Mouse (Mus musculus): ENCODE measurements around the gene Ssb. TPM values are rescaled to one million over a fixed set of nuclear protein-coding genes. Genes with fewer than 3 reads are reported as not detected.

Gene Ssb
- total RNA-seq (2021), result 10 to 100 TPM; 56.1 to 59.5 TPM
- long read RNA-seq, experiment 1, transcript Ssb-201 (12 exons, 2,001 nt), result major isoform, 38 of 60 reads
- long read RNA-seq, experiment 1, partial matches to known transcripts, result 15 of 60 reads
- long read RNA-seq, experiment 1, other reads (novel, unspliced or antisense), result 5 of 60 reads
- long read RNA-seq, experiment 2, transcript Ssb-201 (12 exons, 2,001 nt), result major isoform, 43 of 55 reads
- long read RNA-seq, experiment 2, partial matches to known transcripts, result 7 of 55 reads
- long read RNA-seq, experiment 2, other reads (novel, unspliced or antisense), result 3 of 55 reads

GRCm38 (mm10) chr2:69861485-69862091, at the start of gene Ssb:
Gene Ssb, plus strand, starts transcription at chr2:69861562.
- intact Hi-C loops (cut with DNase I), result loop anchor here (5.0 kb wide), 1 partner anchor 59 kb away; no protein-coding TSS in a partner anchor
- TF ChIP-seq CTCF (IDR thresholded peaks at IDR 0.05), result no peak
- DNase-seq, result peak; percentile 96
- H3K27ac ChIP-seq, result peak within 1 kb of the TSS; percentile 92
- H3K4me3 ChIP-seq, result peak within 1 kb of the TSS; percentile 90

GRCm38 (mm10) chr2:69816575-69816974, 44.8 kb upstream of the Ssb start:
- Histone ChIP-seq H3K4me3 (no peak overlapping the region), H3K27ac (no peak overlapping the region)
- intact Hi-C loops (cut with DNase I), result no loop called here
- DNase-seq, result no peak
- TF ChIP-seq CTCF (IDR thresholded peaks at IDR 0.05), result no peak

GRCm38 (mm10) chr2:69818350-69819085, 42.8 kb upstream of the Ssb start:
- intact Hi-C loops (cut with DNase I), result no loop called here
- no peak overlapping the region for H3K27ac ChIP-seq
- DNase-seq, result no peak
- no peak for TF ChIP-seq CTCF (IDR thresholded peaks at IDR 0.05)
- no peak overlapping the region for H3K4me3 ChIP-seq

- intact Hi-C loops (cut with DNase I), result no loop called here
- no peak overlapping the region for H3K4me3 ChIP-seq
- no peak for TF ChIP-seq CTCF (IDR thresholded peaks at IDR 0.05)
- no peak overlapping the region for H3K27ac ChIP-seq
- no peak for DNase-seq
Measured at GRCm38 (mm10) chr2:69820201-69820600, 41.2 kb upstream of the Ssb start.

GRCm38 (mm10) chr2:69821711-69822110, 39.7 kb upstream of the Ssb start, which contains the start of gene Klhl23:
Gene Klhl23, plus strand, starts transcription at chr2:69821944.
- no peak for TF ChIP-seq CTCF (IDR thresholded peaks at IDR 0.05)
- peak within 1 kb of the TSS; percentile 89 for H3K4me3 ChIP-seq
- peak; percentile 18 for DNase-seq
- intact Hi-C loops (cut with DNase I), result no loop called here
- H3K27ac ChIP-seq, result peak within 1 kb of the TSS; percentile 80

- peak; percentile 50 for DNase-seq
- TF ChIP-seq CTCF (IDR thresholded peaks at IDR 0.05), result no peak
- intact Hi-C loops (cut with DNase I), result no loop called here
- Histone ChIP-seq H3K27ac (peak overlapping the region; percentile 80), H3K4me3 (peak overlapping the region; percentile 89)
Measured at GRCm38 (mm10) chr2:69822361-69823128, 38.8 kb upstream of the Ssb start.

- DNase-seq, result peak; percentile 52
- intact Hi-C loops (cut with DNase I), result no loop called here
- Histone ChIP-seq H3K27ac (peak overlapping the region; percentile 80), H3K4me3 (peak overlapping the region; percentile 89)
- TF ChIP-seq CTCF (IDR thresholded peaks at IDR 0.05), result no peak
Measured at GRCm38 (mm10) chr2:69823129-69823677, 38.2 kb upstream of the Ssb start.

GRCm38 (mm10) chr2:69825898-69826297, 35.5 kb upstream of the Ssb start:
- Histone ChIP-seq H3K27ac (peak overlapping the region; percentile 4; the same call in 1 of the 2 replicates), H3K4me3 (no peak overlapping the region; the same call in 1 of the 2 replicates)
- no peak for TF ChIP-seq CTCF (IDR thresholded peaks at IDR 0.05)
- DNase-seq, result no peak
- intact Hi-C loops (cut with DNase I), result no loop called here

- intact Hi-C loops (cut with DNase I), result no loop called here
- TF ChIP-seq CTCF (IDR thresholded peaks at IDR 0.05), result no peak
- Histone ChIP-seq H3K4me3 (no peak overlapping the region), H3K27ac (peak overlapping the region; percentile 29; the same call in 1 of the 2 replicates)
- no peak for DNase-seq
Measured at GRCm38 (mm10) chr2:69826380-69826779, 35.0 kb upstream of the Ssb start.

- TF ChIP-seq CTCF (IDR thresholded peaks at IDR 0.05), result no peak
- intact Hi-C loops (cut with DNase I), result no loop called here
- H3K27ac ChIP-seq, result no peak overlapping the region; the same call in 1 of the 2 replicates
- DNase-seq, result no peak
- no peak overlapping the region for H3K4me3 ChIP-seq
Measured at GRCm38 (mm10) chr2:69828031-69828430, 33.3 kb upstream of the Ssb start.

- TF ChIP-seq CTCF (IDR thresholded peaks at IDR 0.05), result no peak
- intact Hi-C loops (cut with DNase I), result no loop called here
- Histone ChIP-seq H3K27ac (no peak overlapping the region), H3K4me3 (no peak overlapping the region)
- no peak for DNase-seq
Measured at GRCm38 (mm10) chr2:69829680-69830079, 31.7 kb upstream of the Ssb start.

- TF ChIP-seq CTCF (IDR thresholded peaks at IDR 0.05), result no peak
- Histone ChIP-seq H3K4me3 (no peak overlapping the region), H3K27ac (no peak overlapping the region)
- DNase-seq, result no peak
- intact Hi-C loops (cut with DNase I), result no loop called here
Measured at GRCm38 (mm10) chr2:69830116-69830515, 31.2 kb upstream of the Ssb start.
